Mouse (Mus musculus) ovary, postnatal 10 days (tissue): ENCODE data around the gene Fancd2os.

ENCODE experiments used
- DNase-seq: peaks from one replicate; pipeline ENCODE4 v3.0.0; 2022; ENCODE audit warnings: low spot score

Gene Fancd2os

GRCm38 (mm10) chr6:113605224-113605545 lies 4.7 kb upstream of the Fancd2os start:
- no peak for DNase-seq

GRCm38 (mm10) chr6:113604432-113605223 lies 4.1 kb upstream of the Fancd2os start, which contains the start of gene Brk1:
TSS of gene Brk1 (plus strand) at chr6:113604772.
- peak; percentile 73 for DNase-seq

- no peak for DNase-seq
Measured at GRCm38 (mm10) chr6:113603993-113604392, 3.5 kb upstream of the Fancd2os start.

GRCm38 (mm10) chr6:113602821-113603220 lies 2.3 kb upstream of the Fancd2os start:
- DNase-seq = no peak

GRCm38 (mm10) chr6:113599833-113600232 lies 682 bp downstream of the Fancd2os start:
- DNase-seq = no peak

GRCm38 (mm10) chr6:113597945-113598344 lies 2.6 kb downstream of the Fancd2os start:
- no peak for DNase-seq

GRCm38 (mm10) chr6:113592637-113593036 lies 7.9 kb downstream of the Fancd2os start:
- no peak for DNase-seq

GRCm38 (mm10) chr6:113586466-113587183 lies 13.9 kb downstream of the Fancd2os start:
- DNase-seq = peak; percentile 15

- no peak for DNase-seq
Measured at GRCm38 (mm10) chr6:113585065-113585464, 15.4 kb downstream of the Fancd2os start.

- DNase-seq = no peak
Measured at GRCm38 (mm10) chr6:113583023-113583422, 17.5 kb downstream of the Fancd2os start.

- no peak for DNase-seq
Measured at GRCm38 (mm10) chr6:113579306-113579705, 21.2 kb downstream of the Fancd2os start.

GRCm38 (mm10) chr6:113576044-113576443 lies 24.5 kb downstream of the Fancd2os start:
- no peak for DNase-seq

GRCm38 (mm10) chr6:113564557-113564956 lies 36.0 kb downstream of the Fancd2os start:
- no peak for DNase-seq

GRCm38 (mm10) chr6:113559736-113560135 lies 40.8 kb downstream of the Fancd2os start:
- no peak for DNase-seq
